Mouse (Mus musculus): ENCODE results near the gene Mok.
"Not testable (repeated sequence)": the region's sequence is repeated elsewhere in the genome, so short reads cannot be mapped to it uniquely, and the experiment has no call there.

The Mok gene

DNA sequence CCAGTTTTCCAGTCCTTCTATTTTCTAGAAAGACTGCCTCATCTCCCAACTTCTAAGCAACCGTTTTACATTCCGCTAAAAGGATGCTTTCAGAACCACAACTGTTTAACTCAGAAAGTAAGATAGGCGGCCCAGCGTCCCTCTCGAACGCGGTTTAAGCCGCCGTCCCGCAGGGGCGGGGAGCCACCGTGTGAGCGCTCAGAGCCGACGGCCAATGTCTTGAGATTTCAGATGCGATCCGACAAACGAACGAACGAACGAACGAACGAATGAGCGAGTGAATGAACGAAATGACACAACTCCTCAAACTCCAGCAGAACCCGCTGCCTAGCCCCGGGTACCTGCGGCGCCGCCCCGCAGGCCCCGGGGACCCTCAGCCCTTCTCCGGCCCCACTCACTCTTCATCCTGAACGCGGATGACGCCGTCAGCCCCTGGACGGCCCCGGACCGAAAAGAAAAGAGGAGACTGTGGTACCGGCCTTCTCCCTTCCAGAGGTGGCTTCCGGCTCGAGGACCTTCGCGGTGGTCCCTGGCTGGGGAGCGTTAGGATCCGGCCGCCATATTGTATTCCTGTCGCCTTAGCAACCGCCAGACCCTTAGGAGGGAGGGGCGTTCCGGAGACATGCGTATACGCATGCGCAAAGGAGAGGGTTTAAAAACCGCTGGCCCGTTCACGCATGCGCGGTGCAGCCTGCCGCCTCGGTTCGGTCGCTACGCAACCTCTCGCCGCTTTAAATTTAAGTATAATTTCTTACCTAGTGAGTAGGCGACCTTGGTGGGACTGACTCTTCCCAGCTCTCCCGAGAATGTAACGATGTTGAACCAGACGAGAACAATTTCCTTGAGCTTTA lies at the start of gene Mok:
TSS of gene Mok (minus strand) at position 592 of the 851 bp plus-strand sequence.
- DNase-seq (ENCODE audit: low read depth, low spot score), result peak; percentile 97

DNA sequence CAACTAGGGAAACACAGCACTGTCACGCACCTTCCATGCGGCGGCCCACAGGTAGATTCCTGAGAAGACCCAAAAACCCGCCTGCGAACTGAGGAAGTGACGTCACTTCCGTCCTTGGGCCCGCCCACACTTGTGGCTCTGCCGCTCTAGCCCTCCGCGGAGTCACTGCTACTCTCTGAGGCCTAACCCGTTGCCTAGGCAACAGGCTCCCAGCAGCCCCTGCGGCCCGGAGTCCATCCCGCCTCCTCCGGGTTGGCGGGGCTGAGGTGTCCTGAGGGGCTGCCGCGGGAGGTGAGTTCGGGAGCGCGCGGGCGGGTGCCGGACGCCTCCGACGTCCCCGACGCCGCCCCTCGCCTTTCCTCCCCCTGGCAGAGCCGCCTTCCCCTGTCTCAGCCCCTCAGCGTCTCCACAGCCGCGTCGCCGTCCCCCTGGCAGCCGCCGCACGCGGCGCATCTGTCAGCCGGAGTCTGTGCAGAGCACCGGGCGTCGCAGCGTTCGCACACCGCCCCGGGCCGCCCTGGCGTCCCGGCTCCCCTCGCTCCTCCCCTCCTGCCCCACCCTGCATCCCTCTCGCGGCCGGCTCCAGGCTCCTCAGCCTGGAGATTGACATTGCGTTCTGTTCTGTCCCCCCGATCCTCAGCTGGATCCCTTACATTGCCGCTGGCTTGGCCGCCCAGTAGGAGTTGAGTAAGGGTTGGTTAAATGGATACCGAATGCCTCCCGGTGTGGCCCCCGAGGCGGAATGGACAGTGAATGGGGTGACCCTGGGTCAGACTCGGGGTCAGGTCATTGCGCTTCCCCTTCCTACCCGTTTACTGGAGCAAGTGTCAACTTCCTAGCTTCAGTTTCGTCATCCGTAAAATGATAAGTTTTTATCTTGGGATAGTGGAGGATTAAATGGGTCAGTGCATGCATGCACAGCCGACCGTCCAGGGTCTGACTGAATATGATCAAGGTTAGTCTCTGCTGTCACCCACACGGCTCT lies 48.6 kb upstream of the Mok start, which contains the start of the genes Cinp and Tecpr2:
TSS of gene Cinp (minus strand) at position 110 of the 985 bp plus-strand sequence.
TSS of gene Tecpr2 (plus strand) at position 229 of the 985 bp plus-strand sequence.
- DNase-seq (ENCODE audit: low read depth, low spot score), result peak; percentile 99

DNA sequence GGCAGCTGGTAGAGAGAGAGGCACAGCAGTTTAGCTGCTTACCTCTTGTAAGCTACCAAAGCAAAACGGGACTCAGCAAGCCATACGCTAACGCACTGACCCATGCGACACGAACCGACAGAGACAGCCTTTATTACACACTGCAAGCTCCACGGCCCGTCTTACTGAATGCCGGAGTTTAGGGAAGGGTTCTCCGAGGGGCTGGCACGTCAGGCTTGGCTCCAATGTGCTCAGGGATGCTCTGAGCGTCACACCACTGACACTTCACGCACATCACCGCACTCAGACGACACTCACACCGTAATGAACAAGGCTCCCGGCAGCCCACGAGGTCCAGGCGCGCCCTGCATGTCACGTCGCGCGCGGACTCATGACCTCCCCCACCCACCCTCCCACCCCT lies 47.9 kb upstream of the Mok start:
- no peak for DNase-seq (ENCODE audit: low read depth, low spot score)

DNA sequence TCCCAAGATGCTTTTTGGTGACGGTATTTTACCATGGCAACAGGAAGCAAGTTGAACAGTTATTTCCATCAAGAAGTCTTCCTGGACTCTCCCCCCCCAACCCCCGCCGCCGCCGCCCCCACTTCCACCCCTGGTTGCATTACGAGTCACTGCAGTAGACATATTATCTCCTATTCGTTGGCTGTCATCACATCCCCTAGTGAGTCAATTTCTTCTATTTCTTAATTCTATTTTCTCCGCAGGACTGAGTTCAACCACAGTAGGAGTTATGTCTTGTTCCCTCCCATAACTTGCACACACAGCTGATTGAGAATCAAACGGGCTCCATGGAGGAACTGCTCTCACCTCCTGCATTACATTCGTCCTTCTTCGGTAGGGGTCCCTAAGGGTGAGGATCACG lies 47.4 kb upstream of the Mok start:
- DNase-seq (ENCODE audit: low read depth, low spot score), result peak; percentile 26

DNA sequence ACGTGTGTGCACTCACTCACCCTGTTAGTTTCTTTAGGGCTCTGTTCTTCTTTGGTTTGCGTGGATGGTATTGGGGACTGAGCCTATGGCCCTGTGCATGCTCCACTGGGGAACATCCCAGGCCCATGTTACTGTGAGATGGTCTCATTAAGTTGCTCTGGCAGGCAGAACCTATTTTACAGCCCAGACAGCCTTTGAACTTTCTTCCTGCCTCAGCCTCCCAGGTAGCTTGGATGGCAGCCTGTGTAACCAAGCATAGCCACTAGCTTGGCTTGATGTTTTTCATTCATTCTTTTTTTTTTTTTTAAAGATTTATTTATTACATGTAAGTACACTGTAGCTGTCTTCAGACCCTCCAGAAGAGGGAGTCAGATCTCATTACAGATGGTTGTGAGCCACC lies 44.5 kb upstream of the Mok start:
- DNase-seq (ENCODE audit: low read depth, low spot score), result no peak

DNA sequence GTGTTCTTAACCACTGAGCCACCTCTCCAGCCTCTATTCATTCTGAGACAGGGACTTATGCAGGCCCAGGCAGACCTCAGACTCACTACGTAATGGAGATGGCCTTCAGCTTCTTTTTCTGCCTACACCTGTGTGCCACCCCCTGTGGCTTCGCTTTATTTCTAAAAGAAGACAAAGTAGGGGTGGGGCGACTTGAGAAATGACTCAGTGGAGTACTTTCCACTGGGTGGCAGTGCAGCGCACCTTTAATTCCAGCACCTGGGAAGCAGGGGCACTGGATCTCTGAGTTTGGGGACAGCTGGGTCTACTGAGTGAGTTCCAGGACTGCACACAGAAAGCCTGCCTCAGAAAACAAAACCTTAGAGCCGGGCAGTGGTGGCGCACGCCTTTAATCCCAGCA lies 41.6 kb upstream of the Mok start:
- DNase-seq (ENCODE audit: low read depth, low spot score), result peak; percentile 9

DNA sequence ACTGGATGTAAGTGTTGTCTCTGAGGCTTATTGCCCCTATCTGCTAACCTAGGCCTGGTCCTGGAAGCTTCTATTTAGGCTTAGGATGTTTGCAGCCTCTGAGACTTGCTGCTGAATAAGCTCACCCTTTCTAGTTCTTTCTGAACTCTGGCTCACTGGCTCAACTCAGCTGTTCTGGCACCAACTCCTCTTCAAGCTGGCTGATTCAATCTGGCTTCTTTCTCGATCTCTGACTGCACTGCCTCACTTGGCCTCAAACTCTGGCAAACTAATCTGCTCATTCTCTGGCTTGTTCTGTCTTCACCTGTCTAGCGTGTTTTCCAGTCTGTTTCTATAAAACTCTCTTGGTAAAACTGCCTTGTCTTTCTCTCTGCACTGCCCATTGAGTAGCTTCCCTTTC lies 34.6 kb upstream of the Mok start:
- no peak for DNase-seq (ENCODE audit: low read depth, low spot score)

DNA sequence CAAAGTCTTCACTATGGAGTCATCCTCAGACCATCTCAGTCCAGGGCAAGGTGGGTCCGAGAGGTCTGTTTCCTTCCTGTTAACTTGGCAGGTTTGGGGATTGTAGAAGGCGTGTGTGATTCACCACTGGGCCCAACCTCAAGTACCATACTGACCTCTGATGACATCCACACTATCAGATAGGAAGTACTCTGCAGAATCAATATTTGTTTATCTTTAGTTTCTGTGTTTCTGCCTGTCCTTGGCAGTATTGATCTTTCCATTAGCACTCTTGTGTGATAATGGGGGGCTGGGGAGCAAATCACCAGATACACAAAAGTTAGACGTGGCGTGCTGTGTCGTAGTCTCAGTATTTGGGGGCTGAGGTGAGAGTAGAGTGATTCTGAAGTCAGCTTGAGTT lies 30.5 kb upstream of the Mok start:
- no peak for DNase-seq (ENCODE audit: low read depth, low spot score)

DNA sequence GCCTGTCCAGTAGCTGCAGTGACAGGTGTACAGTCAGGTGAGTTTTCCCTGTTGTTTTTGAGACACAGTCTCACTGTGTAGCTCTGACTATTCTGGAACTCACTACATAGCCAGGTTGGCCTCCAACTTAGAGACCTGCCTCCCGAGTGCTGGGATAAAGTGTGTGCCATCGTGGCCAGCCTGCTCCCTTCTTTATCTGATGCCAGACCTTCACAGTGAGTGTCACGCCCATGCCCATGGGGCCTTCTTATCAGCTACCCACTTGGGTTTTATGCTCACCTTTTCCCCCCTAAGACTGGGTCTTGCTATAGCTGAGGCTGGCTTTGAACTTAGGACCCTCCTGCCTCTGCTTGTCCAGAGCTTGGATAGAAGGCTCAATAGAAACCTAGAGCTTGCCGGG lies 29.4 kb upstream of the Mok start:
- no peak for DNase-seq (ENCODE audit: low read depth, low spot score)

DNA sequence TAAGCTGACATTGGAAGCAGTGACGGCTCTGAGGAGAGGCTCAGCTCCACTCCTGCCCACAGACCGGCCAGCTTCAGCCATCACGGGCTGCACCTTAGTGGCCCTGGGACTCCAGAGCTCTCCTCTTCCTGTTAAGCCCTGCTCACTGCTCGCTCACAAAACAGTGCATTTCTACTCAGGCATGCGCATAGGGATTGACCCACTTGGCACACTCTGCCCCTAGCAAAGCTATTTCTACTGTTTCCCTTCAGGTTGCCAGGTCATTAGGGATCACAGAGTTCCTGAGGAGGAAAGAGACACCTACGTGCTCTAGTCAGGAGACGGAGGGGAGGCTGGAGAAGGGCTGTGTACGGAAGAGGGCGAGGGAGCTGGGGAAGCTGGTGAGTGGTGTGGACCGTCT lies 25.2 kb upstream of the Mok start:
- no peak for DNase-seq (ENCODE audit: low read depth, low spot score)

DNA sequence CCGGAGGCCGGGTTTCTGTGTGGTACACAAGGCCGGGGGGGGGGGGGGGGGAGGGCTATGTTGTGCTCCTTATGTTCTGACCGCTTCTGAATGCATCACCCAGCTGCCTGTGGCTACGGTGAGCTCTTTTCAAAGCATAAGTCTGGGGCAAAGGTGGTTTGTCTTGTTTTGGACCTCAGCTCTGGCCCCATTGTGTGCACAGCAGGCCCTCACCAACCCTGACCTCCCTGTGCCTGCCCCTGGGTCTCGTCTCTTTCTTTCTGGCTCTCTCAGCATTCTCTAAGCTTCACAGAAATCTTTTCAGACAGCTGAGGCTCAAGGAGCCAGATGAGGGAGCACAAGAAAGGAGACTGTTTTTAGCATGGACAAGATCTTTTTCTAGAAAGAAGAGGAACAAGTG lies 24.8 kb upstream of the Mok start:
- no peak for DNase-seq (ENCODE audit: low read depth, low spot score)

DNA sequence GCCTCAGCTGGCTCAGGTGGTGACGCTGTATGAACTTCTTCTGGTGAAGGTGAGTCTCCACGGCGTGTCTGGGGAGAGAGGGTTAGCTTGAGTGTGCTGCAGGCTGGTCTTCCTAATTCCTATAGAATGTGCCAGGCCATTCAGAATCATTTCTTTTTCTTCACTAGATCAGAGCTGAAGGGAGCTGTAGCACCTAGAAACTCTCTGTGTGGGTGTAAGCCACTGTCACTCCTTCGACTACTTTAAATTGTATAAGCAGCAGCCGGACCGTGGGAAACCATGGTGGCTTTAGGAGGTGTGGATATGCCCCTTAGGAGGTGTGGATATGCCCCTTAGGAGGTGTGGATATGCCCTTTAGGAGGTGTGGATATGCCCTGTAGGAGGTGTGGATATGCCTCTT lies 23.3 kb upstream of the Mok start:
- no peak for DNase-seq (ENCODE audit: low read depth, low spot score)

DNA sequence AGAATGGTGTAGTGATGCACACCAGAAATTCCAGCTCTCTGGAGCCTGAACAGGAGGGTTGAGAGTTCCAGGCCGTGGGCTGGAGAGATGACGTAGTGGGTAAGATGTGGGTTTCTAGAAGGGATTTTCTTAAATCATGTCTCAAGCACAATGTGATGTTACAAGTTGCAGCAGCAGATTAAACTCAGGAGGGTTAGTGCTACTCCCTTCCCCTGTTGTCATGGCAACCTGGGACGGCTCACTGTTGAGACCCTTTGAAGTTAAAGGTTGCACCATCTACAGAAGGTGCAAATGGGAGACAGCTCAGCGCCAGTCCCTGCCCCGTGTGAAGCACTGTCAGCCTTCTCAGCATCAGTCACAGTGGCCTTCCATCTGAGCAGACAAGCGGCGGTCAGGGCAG lies 20.5 kb upstream of the Mok start:
- peak; percentile 74 for DNase-seq (ENCODE audit: low read depth, low spot score)

DNA sequence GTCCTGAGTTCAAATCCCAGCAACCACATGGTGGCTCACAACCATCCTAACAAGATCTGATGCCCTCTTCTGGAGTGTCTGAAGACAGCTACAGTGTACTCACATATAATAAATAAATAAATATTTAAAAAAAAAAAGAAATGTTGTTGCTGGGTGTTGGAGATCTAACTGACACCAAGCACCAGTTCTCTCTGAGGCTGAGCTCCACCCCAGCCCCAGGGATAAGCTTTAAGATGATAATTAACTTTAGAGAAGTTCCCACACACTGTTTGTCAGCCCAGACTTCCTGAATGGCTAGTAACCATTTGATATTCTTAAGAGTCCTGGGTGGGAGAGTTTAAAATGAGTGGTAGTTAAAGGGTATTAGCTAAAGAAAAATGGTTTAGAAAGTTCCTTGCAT lies 19.6 kb upstream of the Mok start:
- DNase-seq (ENCODE audit: low read depth, low spot score), result no peak

DNA sequence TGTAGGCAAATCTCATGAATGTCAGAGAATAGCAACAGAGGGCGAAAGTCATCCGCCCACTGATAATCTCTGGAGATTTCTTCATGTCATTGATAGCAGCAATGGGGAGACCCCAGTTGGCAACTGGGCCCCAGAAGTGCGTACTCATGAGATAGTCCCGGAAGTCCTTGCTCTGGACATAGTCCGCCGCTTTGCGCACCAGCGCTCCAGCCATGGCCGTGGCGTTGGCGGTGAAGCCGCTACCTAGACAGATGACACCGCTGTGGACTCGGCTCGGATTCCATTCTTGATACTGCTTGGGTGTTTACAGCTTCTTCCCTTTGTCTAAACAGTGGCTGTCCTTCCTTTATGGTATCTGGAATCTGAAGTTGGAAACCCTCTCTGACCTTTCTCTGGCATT lies 17.9 kb upstream of the Mok start:
- DNase-seq (ENCODE audit: low read depth, low spot score), result not testable (repeated sequence)

DNA sequence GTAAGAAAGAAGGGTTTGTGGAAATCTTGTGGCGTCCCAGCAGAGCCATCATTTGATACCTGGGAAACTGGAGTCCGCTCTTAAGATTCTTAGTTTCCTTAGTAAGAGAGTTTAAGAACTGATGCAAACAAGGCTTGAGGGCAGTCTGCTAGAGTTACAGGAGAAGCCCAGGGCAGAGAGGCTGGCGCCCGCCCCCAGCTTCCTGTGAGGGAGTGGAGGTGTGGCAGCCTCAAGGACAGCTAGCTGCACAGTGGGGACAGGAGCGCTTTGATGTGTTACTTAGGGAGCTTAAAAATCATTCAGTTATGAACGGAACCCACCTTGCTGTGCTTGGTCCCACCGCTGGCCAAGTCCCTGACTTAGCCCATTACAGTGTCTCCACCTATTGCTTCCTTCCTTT lies 16.5 kb upstream of the Mok start:
- DNase-seq (ENCODE audit: low read depth, low spot score), result peak; percentile 62

DNA sequence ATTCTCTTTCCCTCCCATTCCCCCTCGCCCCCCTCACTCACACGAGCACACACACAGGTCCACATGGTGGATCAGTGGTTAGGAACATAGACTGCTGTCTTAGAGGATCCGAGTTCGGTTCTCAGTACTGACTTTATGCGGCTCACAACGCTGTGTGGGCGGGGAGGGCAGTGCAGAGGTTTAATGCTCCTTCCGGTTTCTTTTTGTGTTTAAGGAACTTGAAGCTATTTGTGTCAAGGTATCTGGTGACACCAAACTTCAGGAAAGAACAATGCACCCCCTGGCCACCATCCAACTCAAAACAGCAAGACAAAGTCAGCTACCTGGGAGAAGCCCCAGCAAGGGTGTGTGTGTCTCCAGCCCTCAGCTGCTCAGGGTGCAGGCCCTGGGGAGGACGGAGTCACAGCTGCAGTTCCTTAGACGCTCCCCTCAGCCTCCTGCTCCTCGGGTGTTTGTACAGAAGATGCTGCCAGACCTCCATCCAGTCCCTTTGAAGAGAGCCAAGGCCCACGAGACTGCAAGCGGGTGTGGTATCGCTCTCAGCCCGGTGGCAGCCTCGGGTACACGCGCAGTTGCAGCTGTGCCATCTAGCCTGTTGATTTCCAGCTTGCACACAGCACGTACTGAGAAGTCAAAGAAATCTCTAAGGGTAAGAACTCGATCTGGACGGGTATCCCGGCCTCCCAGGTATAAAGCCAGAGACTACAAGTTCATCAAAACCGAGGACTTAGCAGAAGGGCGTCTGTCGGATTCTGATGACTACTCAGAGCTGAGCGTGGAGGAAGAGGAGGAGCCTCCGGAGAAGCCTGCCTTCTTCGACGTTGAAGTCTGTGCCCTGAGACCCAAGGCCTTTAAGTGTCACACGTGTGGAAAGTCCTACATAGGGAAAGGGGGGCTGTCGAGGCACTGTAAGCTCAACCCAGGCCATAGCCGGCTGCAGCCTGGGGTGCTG lies 14.3 kb upstream of the Mok start:
- DNase-seq (ENCODE audit: low read depth, low spot score), result peak; percentile 20

DNA sequence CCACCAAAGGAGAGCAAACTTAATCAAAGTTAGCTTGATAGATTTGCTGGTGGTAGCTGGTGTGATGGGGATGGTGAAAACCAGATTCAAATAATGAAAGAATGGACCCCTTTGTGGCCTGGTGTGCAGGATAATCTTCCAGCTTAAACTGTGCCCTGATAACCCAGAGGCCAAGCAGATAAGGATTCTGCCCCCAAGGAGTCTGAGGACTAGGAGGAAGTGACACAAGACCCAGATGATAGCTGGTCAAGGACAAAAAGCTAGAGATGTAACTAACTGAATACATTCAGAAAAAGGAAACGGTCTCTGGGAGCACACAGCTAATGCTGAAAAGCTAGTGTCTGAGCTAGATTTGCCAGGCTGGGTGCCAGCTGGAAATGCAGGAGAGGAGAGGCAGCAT lies 11.2 kb upstream of the Mok start:
- no peak for DNase-seq (ENCODE audit: low read depth, low spot score)

DNA sequence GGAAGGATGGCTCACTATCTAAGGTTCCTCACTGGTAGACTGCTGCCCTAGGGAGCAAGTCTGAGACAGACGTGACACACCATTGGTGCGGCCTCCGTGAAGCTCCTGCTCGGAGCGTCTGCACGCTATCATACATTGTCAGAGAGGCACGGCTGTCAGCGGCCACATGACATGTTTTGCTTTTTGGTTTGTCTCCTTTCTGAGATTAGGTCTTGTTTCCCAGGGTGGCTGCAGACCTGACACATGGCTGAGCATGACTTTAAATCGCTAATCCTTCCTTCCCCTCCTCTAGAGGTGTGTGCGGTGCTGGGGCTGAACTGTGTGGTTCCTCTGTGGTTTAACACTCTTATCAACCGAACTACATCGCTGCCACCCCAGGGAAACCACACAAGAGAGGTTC lies 10.7 kb upstream of the Mok start:
- DNase-seq (ENCODE audit: low read depth, low spot score), result peak; percentile 49

DNA sequence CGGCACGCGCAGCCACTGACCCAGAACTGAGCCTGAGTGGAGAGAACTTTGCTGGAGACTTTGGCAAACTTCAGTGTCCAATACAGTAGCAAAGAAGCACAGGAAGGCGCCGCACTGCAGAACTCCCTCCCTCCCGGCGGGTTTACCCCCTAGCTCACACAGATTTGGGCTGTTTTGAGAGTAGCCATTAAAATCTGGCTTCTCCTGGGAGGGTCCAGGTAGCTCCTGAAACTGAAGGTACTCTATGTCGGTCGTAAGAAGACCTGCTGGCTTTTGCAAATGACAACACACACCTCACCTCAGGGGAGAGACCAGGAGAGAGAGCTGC lies 10.2 kb upstream of the Mok start:
- DNase-seq (ENCODE audit: low read depth, low spot score), result peak; percentile 28

Measured in CD4-positive, CD25-positive, alpha-beta regulatory T cell, adult 2 months (primary cell).